Mouse (Mus musculus): Measurements from ENCODE around the gene Gm20877. TPM values are rescaled to one million over a fixed set of nuclear protein-coding genes. Genes with fewer than 3 reads are reported as not detected.
"Not testable (repeated sequence)": the region's sequence is repeated elsewhere in the genome, so short reads cannot be mapped to it uniquely, and the experiment has no call there.

Gm20877 gene
- not detected in 2 replicates for polyA plus RNA-seq (2015; fragmentation: Nextera tagmentation; extraction: Ambion mirVana)

DNA sequence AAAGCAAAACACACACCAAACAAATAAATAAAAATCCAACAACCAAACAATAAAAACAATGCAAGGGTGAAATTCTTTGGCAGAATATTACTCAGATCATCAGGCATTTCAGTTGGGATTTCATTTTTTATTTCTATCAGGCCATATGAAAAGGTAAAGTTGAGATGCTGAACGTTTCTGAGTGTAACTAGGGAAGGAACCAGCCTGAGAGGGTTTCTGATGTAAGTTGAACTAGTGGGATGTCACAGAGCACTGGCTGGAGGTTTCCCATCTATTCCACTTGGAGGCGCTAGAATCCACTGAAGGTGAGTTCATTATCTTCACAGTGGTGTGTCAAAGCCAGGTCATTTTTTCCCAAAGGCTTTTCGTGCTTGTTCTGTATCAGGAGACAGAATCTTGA, at the start of gene Gm20877:
Gene Gm20877, plus strand, starts transcription at position 301 of the 400 bp plus-strand sequence.
- not testable (repeated sequence) for H3K27me3 ChIP-seq (ENCODE audit: control insufficient read depth, insufficient read depth, low read length); H3K36me3 ChIP-seq (ENCODE audit: control insufficient read depth, insufficient read depth); H3K9me3 ChIP-seq (replicated peaks; ENCODE audit: control insufficient read depth, low read length); H3K4me1 ChIP-seq (ENCODE audit: control insufficient read depth, insufficient read depth, low read length); H3K27ac ChIP-seq (ENCODE audit: low read length); H3K9ac ChIP-seq (ENCODE audit: low read length); ATAC-seq (replicated peaks; ENCODE audit: extremely low read depth, insufficient read depth, low FRiP score); H3K4me3 ChIP-seq (ENCODE audit: low read length); H3K4me2 ChIP-seq (ENCODE audit: low read depth, low read length)
- WGBS: no CpG with 5 or more reads among the region's 3 CpGs
